Mouse (Mus musculus) intestine, postnatal 0 days (tissue): ENCODE measurements around the gene Gdi2. TPM values are rescaled to one million over a fixed set of nuclear protein-coding genes. Genes with fewer than 3 reads are reported as not detected.

ENCODE experiments used
- ATAC-seq: fragments of 200-750 bp; cut with Nextera tagmentation; 2 replicates; pipeline ENCODE4 v1.8.0; 2017; ENCODE audit warnings: mild to moderate bottlenecking, moderate TSS enrichment, moderate library complexity
- H3K27ac ChIP-seq: fragments of 300-500 bp; sonication (generic); 2 replicates; pipeline ENCODE4 v1.5.1; 2014; ENCODE audit warnings: mild to moderate bottlenecking, low read depth, low read length, moderate library complexity
- H3K27me3 ChIP-seq: fragments of 300-500 bp; sonication (generic); replicated peaks from 2 replicates; pipeline ENCODE4 v1.6.1; 2014; ENCODE audit warnings: low read length, mixed read lengths; ENCODE audit not compliant: control insufficient read depth, insufficient read depth
- H3K36me3 ChIP-seq: fragments of 300-500 bp; sonication (generic); 2 replicates; pipeline ENCODE4 v1.6.1; 2014; ENCODE audit warnings: mild to moderate bottlenecking, moderate library complexity; ENCODE audit not compliant: control insufficient read depth, insufficient read depth
- H3K4me1 ChIP-seq: fragments of 300-500 bp; sonication (generic); replicated peaks from 2 replicates; pipeline ENCODE4 v1.6.1; 2014; ENCODE audit warnings: antibody characterized with exemption, low read length, mixed read lengths; ENCODE audit not compliant: control insufficient read depth, insufficient read depth
- H3K4me2 ChIP-seq: fragments of 300-500 bp; sonication (generic); replicated peaks from 2 replicates; pipeline ENCODE4 v1.6.1; 2014; ENCODE audit warnings: low read depth, mild to moderate bottlenecking, moderate library complexity
- H3K4me3 ChIP-seq: fragments of 300-500 bp; sonication (generic); 2 replicates; pipeline ENCODE4 v1.5.1; 2014; ENCODE audit warnings: low read depth, low read length
- H3K9ac ChIP-seq: fragments of 300-500 bp; sonication (generic); 2 replicates; pipeline ENCODE4 v1.6.1; 2014; ENCODE audit warnings: mild to moderate bottlenecking, low read depth, low read length
- H3K9me3 ChIP-seq: fragments of 300-500 bp; sonication (generic); 2 replicates; pipeline ENCODE4 v1.6.1; 2016; ENCODE audit warnings: mixed run types; ENCODE audit not compliant: control insufficient read depth
- CTCF ChIP-seq: sonication (generic); IDR thresholded peaks from 2 replicates; pipeline ENCODE4 v1.5.1; 2016; ENCODE audit warnings: low read depth, mild to moderate bottlenecking, control low read depth, antibody characterized with exemption, moderate library complexity
- WGBS: fragments of 180-500 bp; shearing (Covaris S2); extraction: QIAGEN DNeasy Blood & Tissue Kit; methylation state at CpG from one replicate; pipeline ENCODE4 v1.1.7; 2014; 5-methylcytosine and 5-hydroxymethylcytosine counted together
- polyA plus RNA-seq: library from polyadenylated mRNA; unstranded; fragments of >200 nt; fragmentation: Nextera tagmentation; extraction: Ambion mirVana; gene quantifications from 2 replicates; pipeline ENCODE4 v1.2.1, GENCODE M21; 2015

Gene Gdi2
- polyA plus RNA-seq, 1 experiment from 2014 or later, result 450 TPM

DNA sequence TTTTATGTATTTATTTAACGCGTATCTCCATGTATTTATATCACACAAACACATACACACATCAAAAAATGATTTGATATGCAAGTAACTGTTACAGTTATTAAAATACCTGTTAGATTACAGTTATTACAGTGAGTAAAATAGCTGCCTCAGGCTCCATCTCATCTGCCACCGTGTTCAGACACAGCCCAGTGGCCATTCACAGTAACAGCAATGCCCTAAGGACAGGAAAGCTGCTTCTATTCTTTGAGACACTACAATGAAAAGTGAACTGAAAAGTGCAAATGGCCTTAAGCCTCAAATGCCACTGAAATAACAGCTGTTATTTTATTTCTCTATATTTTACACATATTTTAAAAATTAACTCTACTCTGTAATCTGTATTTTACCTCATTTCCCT is 52.9 kb downstream of the Gdi2 start:
- no peak overlapping the region for H3K9ac ChIP-seq
- H3K4me1 ChIP-seq, result no peaks in the 10 kb centered on the region
- ATAC-seq, result no peak
- H3K27ac ChIP-seq, result no peak overlapping the region
- peaks cover 41% of the 10 kb centered on the region for H3K36me3 ChIP-seq
- H3K27me3 ChIP-seq, result no peaks in the 10 kb centered on the region
- WGBS, result 90% methylated on average over 3 of the region's 3 CpGs
- peak; percentile 68 for TF ChIP-seq CTCF
- H3K9me3 ChIP-seq, result no peaks in the 10 kb centered on the region
- no peak overlapping the region for H3K4me3 ChIP-seq
- no peak overlapping the region for H3K4me2 ChIP-seq

DNA sequence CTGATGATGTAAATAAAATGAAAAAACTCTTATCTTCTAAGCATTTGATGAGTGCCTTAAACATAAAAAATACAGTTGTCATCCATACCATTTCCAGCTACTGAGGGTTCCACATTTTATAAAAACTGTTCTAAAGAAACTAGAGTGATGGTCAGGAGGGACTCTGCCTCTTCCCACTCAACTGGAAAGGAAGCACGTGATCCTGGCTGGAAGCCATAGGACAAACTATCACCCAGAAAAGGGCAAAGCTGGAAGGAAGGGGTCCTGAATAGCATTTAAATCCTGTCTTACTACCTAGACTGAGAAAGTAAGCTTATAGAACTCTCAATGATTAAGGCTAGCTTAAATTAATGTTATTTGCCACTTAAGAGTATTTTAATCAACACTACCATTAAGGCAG is 56.4 kb downstream of the Gdi2 start:
- no peak overlapping the region for H3K4me2 ChIP-seq
- no peaks in the 10 kb centered on the region for H3K9me3 ChIP-seq
- no peak overlapping the region for H3K9ac ChIP-seq
- ATAC-seq, result no peak
- H3K36me3 ChIP-seq, result peaks cover 45% of the 10 kb centered on the region
- H3K27ac ChIP-seq, result no peak overlapping the region
- H3K4me3 ChIP-seq, result no peak overlapping the region
- H3K27me3 ChIP-seq, result no peaks in the 10 kb centered on the region
- H3K4me1 ChIP-seq, result no peaks in the 10 kb centered on the region
- TF ChIP-seq CTCF, result no peak
- WGBS, result 94% methylated on average over 1 of the region's 1 CpGs

DNA sequence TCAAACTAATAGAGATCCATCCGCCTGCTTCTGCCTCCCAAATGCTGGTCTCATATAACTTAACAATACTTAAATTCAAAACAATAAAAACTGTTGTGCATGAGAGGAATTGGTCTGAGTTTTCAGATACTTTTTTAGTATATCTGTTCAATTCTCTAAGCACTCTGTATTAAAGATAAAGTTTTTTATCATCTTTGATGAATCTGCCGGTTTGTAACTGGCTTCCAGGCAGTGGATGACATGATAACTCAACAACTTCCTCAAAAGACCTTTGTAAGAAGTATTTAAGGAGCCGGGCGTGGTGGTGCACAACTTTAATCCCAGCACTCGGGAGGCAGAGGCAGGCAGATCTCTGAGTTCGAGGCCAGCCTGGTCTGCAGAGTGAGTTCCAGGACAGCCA is 58.4 kb downstream of the Gdi2 start:
- Histone ChIP-seq H3K9me3 (no peaks in the 10 kb centered on the region), H3K36me3 (peaks cover 38% of the 10 kb centered on the region), H3K4me3 (no peak overlapping the region), H3K9ac (no peak overlapping the region), H3K4me2 (no peak overlapping the region), H3K27me3 (no peaks in the 10 kb centered on the region), H3K27ac (no peak overlapping the region), H3K4me1 (no peaks in the 10 kb centered on the region)
- 93% methylated on average over 6 of the region's 6 CpGs for WGBS
- TF ChIP-seq CTCF, result no peak
- ATAC-seq, result no peak

DNA sequence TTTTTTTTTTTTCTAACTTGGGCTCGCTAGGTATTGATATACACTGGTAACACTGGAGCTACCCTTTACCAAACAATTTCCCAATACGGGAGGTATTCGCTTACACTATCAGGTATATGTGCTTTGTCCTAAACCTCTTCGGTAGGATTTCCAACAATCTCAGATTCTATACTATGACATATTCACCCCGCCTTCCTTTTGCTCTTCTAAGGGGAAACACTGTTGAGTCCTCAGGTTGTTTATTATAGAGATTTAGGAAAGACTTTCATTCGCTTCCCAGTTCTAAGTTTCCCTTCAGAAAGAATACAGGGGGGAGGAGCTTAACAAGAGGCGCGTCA is 71.9 kb downstream of the Gdi2 start:
- Histone ChIP-seq H3K9ac (peak overlapping the region; percentile 77), H3K27me3 (no peaks in the 10 kb centered on the region), H3K4me2 (peak overlapping the region; percentile 95), H3K27ac (no peak overlapping the region), H3K36me3 (no peaks in the 10 kb centered on the region), H3K4me3 (peak overlapping the region; percentile 97), H3K9me3 (no peaks in the 10 kb centered on the region), H3K4me1 (no peaks in the 10 kb centered on the region)
- WGBS, result 12% methylated on average over 8 of the region's 8 CpGs
- no peak for TF ChIP-seq CTCF
- no peak for ATAC-seq

DNA sequence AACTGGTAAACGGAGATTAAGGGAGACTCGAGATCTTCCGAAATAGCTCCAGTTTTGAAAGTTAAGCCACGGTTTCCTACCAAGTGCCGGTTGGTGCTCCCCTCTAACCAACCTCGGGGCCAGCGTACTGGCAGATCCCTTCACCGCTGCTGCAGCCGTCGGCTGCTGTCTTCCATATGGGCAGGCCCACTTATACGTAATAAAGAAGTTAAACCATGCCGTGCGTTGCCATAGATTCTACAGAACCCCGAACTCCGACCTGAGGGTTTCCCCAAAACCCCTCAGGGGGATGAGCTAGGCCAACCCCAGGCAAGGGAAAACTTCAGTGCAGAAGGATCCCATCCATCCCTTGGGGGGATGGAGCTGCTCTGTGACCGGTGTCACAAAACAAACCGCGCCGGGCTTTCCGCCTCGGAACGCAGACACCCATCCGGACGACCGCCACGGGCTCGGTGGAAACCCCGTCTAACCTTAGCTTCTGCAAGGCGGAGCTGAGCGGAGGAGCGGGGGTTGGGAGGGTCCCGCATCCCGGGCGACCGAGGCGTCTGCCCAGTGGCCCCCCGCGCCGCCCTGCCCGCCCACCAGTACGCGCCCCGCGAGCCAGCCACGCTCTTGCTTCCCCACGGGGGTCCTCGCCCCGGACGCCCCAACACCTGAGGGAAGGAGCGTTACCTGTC is 72.4 kb downstream of the Gdi2 start:
- H3K9ac ChIP-seq, result peak overlapping the region; percentile 77
- H3K27me3 ChIP-seq, result no peaks in the 10 kb centered on the region
- under 1% methylated on average over 43 of the region's 50 CpGs for WGBS
- H3K4me2 ChIP-seq, result peak overlapping the region; percentile 95
- peak; percentile 7 for ATAC-seq
- H3K4me3 ChIP-seq, result peak overlapping the region; percentile 97
- TF ChIP-seq CTCF, result no peak
- H3K27ac ChIP-seq, result peak overlapping the region; percentile 93
- H3K9me3 ChIP-seq, result no peaks in the 10 kb centered on the region
- H3K4me1 ChIP-seq, result no peaks in the 10 kb centered on the region
- no peaks in the 10 kb centered on the region for H3K36me3 ChIP-seq

DNA sequence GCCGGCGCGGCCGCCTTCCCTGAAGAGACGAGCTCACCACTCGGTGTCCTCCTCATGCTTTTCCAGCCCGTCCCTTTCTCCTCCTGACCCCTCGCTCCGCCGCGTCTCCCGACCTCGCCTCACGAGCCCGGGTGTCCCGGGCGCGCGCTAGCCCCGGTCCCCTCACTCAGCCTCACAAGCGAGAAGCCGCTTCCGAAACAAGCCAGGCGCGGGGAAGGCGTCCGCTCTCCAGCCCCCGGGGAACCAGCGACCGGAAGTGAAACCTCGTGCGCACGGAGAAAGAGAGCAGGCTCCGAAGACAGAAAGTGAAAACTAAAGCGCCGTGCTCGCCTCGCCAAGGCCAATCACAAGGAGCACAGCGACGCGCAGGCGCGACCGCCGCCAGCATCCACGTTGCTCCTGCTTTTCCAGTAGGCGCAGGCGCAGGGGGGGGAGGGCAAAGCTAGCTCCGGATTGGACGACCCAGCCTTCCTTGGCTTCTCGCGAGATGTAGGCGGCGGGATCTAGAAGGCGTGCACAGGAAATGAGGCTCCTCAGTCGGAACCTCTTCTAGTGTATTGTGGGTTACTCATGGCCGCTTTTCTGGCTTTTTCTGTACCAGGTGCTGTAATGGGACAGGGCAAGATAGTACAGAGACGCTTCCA is 73.1 kb downstream of the Gdi2 start, which contains the start of gene Fam208b:
TSS of gene Fam208b (minus strand) at position 314 of the 644 bp plus-strand sequence.
- peak; percentile 100 for ATAC-seq
- Histone ChIP-seq H3K36me3 (no peaks in the 10 kb centered on the region), H3K4me2 (peak within 1 kb of the TSS; percentile 95), H3K4me1 (no peaks in the 10 kb centered on the region), H3K27me3 (no peaks in the 10 kb centered on the region), H3K27ac (peak within 1 kb of the TSS; percentile 93), H3K4me3 (peak within 1 kb of the TSS; percentile 97), H3K9me3 (no peaks in the 10 kb centered on the region), H3K9ac (peak within 1 kb of the TSS; percentile 77)
- under 1% methylated on average over 58 of the region's 58 CpGs for WGBS
- TF ChIP-seq CTCF, result no peak

Other genes with a start within 250 kb of the Gdi2 start
- 4.8 and 5.0 TPM in 2 replicates for gene Fam208b, start 73.0 kb downstream of the Gdi2 start, polyA plus RNA-seq
- gene Asb13, start 96.0 kb downstream of the Gdi2 start, polyA plus RNA-seq, result 3.4 and 4.2 TPM in 2 replicates